Mouse (Mus musculus) thymus, adult 2 months (tissue): ENCODE results near the gene 5730596B20Rik. TPM values are rescaled to one million over a fixed set of nuclear protein-coding genes. Genes with fewer than 3 reads are reported as not detected.

Source experiments
- DNase-seq: peaks from one replicate; pipeline ENCODE4 v3.0.0; 2021
- H3K27ac ChIP-seq: fragments of 200-500 bp; 2 replicates; pipeline ENCODE4 v1.5.1; 2012; ENCODE audit warnings: low read length, control low read depth; ENCODE audit not compliant: control insufficient read depth, insufficient read depth
- H3K27me3 ChIP-seq: fragments of 200-500 bp; 2 replicates; pipeline ENCODE4 v1.6.1; 2012; ENCODE audit warnings: mild to moderate bottlenecking, low read length, moderate library complexity, mixed read lengths; ENCODE audit not compliant: control insufficient read depth, insufficient read depth
- H3K36me3 ChIP-seq: fragments of 200-500 bp; 2 replicates; pipeline ENCODE4 v1.6.1; 2012; ENCODE audit warnings: mild to moderate bottlenecking, low read length, moderate library complexity; ENCODE audit not compliant: control insufficient read depth, insufficient read depth
- H3K4me1 ChIP-seq: fragments of 200-500 bp; replicated peaks from 2 replicates; pipeline ENCODE4 v1.6.1; 2012; ENCODE audit warnings: low read length; ENCODE audit not compliant: control insufficient read depth, insufficient read depth
- H3K4me3 ChIP-seq: fragments of 200-500 bp; 2 replicates; pipeline ENCODE4 v1.5.1; 2012; ENCODE audit warnings: mild to moderate bottlenecking, low read length, control low read depth, moderate library complexity; ENCODE audit not compliant: control insufficient read depth, insufficient read depth
- CTCF ChIP-seq: fragments of 200-500 bp; IDR thresholded peaks from 2 replicates; pipeline ENCODE4 v1.5.1; 2012; ENCODE audit warnings: mild to moderate bottlenecking, control low read depth, low read length, moderate library complexity, borderline replicate concordance; ENCODE audit not compliant: control insufficient read depth, poor library complexity, insufficient read depth; ENCODE audit errors: extremely low read depth
- POLR2A ChIP-seq: fragments of 200-500 bp; IDR thresholded peaks from 2 replicates; pipeline ENCODE4 v1.6.1; 2012; ENCODE audit warnings: mild to moderate bottlenecking, low read length, control low read depth, moderate library complexity; ENCODE audit not compliant: control insufficient read depth, poor library complexity, insufficient read depth; ENCODE audit errors: extremely low read depth
- WGBS: fragments of 180-500 bp; shearing (Covaris S2); methylation state at CpG from one replicate; pipeline ENCODE4 v1.1.7; 2018; 5-methylcytosine and 5-hydroxymethylcytosine counted together
- polyA plus RNA-seq: library from polyadenylated mRNA; depleted of rRNA; stranded (reverse); fragments of >200 nt; gene quantifications from 2 replicates; pipeline ENCODE4 v1.2.3, GENCODE M21; 2012; rRNA removed

5730596B20Rik gene
- polyA plus RNA-seq, 1 experiment: 0.04 TPM

- peaks cover 44% of the 10 kb centered on the region for H3K27me3 ChIP-seq
- no peak for DNase-seq
These were observed 51.5 kb downstream of the 5730596B20Rik start for GRCm38 (mm10) chr6:52228475-52229465.

DNA sequence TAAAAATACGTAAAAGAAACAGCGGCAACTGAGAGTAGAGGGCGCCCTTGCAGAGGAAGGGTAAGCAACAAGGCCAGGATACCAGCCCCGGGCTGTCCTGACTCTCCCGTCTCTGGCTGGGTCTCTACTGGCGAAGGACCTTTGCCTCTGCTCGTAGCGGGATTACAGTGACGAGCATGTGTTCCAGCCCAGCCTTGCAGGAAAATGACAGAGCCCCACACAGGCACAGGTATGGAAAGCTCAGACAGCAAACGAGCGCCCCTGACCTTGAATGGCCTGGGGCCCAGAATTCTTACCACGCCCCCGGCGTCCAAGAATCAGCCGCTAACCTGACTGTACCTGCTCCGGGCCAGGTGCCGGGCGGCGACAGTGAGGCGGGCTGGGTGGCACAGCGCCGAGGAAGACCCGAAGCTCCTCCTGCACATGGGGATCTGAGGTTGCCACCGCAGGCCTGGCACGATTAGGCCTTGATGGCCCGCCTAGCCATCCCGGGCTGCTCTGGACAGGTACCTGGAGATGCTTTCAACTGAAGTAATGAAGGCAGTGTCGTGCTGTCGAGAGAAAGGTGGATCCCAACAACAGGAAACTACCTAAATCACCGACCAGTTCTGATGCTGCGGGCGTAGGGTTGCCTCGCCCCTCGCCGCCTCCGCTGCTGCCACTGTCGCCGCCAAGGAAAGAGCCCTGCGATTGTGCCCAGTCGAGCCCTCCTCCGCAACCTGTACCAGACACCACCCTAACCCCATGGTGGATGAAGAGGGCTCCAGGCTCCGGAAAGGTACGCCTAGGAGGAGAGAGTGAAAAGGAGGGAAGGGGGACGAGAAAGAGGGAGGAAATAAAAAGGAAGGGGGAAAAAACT is 52.5 kb downstream of the 5730596B20Rik start:
- peaks cover 5% of the 10 kb centered on the region; the same call in 1 of the 2 replicates for H3K4me1 ChIP-seq
- no peak overlapping the region for H3K4me3 ChIP-seq
- no peaks in the 10 kb centered on the region for H3K36me3 ChIP-seq
- H3K27me3 ChIP-seq: peaks cover 51% of the 10 kb centered on the region
- H3K27ac ChIP-seq: no peak overlapping the region
- 3% methylated on average over 44 of the region's 44 CpGs for WGBS
- no peak for DNase-seq
- TF ChIP-seq CTCF: no peak
- TF ChIP-seq POLR2A: no peak

More at GRCm38 (mm10) chr6:52228475-52229465, 51.5 kb downstream of the 5730596B20Rik start:
- WGBS: 3% methylated on average over 38 of the region's 38 CpGs
- TF ChIP-seq POLR2A: no peak
- no peak for TF ChIP-seq CTCF
- no peaks in the 10 kb centered on the region; the same call in 1 of the 2 replicates for H3K4me1 ChIP-seq
- no peaks in the 10 kb centered on the region for H3K36me3 ChIP-seq
- no peak overlapping the region for H3K27ac ChIP-seq
- H3K4me3 ChIP-seq: no peak overlapping the region

Other genes with a start within 250 kb of the 5730596B20Rik start
- 5.8 and 8.9 TPM in 2 replicates for gene Skap2, start 164.9 kb upstream of the 5730596B20Rik start, polyA plus RNA-seq
- gene Hoxa1, start 19.2 kb upstream of the 5730596B20Rik start, polyA plus RNA-seq: 0.43 and 0.63 TPM in 2 replicates
- gene Hoxa2, start 12.7 kb upstream of the 5730596B20Rik start, polyA plus RNA-seq: 0.85 and 1.4 TPM in 2 replicates
- 1.2 and 1.5 TPM in 2 replicates for gene Hoxa4, start 14.3 kb downstream of the 5730596B20Rik start, polyA plus RNA-seq
- gene Hoxa5, start 27.1 kb downstream of the 5730596B20Rik start, polyA plus RNA-seq: 1.1 and 1.5 TPM in 2 replicates
- gene Hoxa6, start 31.2 kb downstream of the 5730596B20Rik start, polyA plus RNA-seq: 0.39 and 0.46 TPM in 2 replicates
- gene Hoxa3, start 35.8 kb downstream of the 5730596B20Rik start, polyA plus RNA-seq: 3.5 and 3.6 TPM in 2 replicates
- 0.24 and 0.26 TPM in 2 replicates for gene Gm28308, start 35.8 kb downstream of the 5730596B20Rik start, polyA plus RNA-seq
- gene Hoxa7, start 44.4 kb downstream of the 5730596B20Rik start, polyA plus RNA-seq: 2.5 and 3.4 TPM in 2 replicates
- gene Hoxa9, start 53.6 kb downstream of the 5730596B20Rik start, polyA plus RNA-seq: 0.26 and 0.56 TPM in 2 replicates
- gene Hoxa10, start 63.4 kb downstream of the 5730596B20Rik start, polyA plus RNA-seq: not detected in 2 replicates
- not detected in 2 replicates for gene Hoxa11, start 68.3 kb downstream of the 5730596B20Rik start, polyA plus RNA-seq
- gene Hoxa13, start 83.4 kb downstream of the 5730596B20Rik start, polyA plus RNA-seq: not detected in 2 replicates
- gene Evx1, start 136.0 kb downstream of the 5730596B20Rik start, polyA plus RNA-seq: not detected in 2 replicates